Mouse (Mus musculus) neural tube, embryonic 13.5 days (tissue): ENCODE measurements at regions not wholly inside any gene's neighbourhood (a gene's known extent, or its start where the extent isn't known, plus 50 kb on each side); places are given as distances from the start of the nearest gene placed in this dataset.

Experiments
- ATAC-seq: fragments of 200-750 bp; cut with Nextera tagmentation; 2 replicates; pipeline ENCODE4 v1.8.0; 2017; ENCODE audit warnings: low read depth, mild to moderate bottlenecking, moderate TSS enrichment, moderate library complexity
- H3K27ac ChIP-seq: fragments of 300-500 bp; sonication (generic); replicated peaks from 2 replicates; pipeline ENCODE4 v1.5.1; 2015; ENCODE audit warnings: moderate library complexity, mild to moderate bottlenecking, inconsistent platforms
- H3K27me3 ChIP-seq: fragments of 300-500 bp; sonication (generic); 2 replicates; pipeline ENCODE4 v1.6.1; 2015; ENCODE audit warnings: mild to moderate bottlenecking, inconsistent platforms
- H3K36me3 ChIP-seq: fragments of 300-500 bp; sonication (generic); 2 replicates; pipeline ENCODE4 v1.6.1; 2015; ENCODE audit warnings: mild to moderate bottlenecking, inconsistent platforms
- H3K4me1 ChIP-seq: fragments of 300-500 bp; sonication (generic); replicated peaks from 2 replicates; pipeline ENCODE4 v1.6.1; 2015; ENCODE audit warnings: inconsistent platforms
- H3K4me2 ChIP-seq: fragments of 300-500 bp; sonication (generic); 2 replicates; pipeline ENCODE4 v1.6.1; 2015; ENCODE audit warnings: inconsistent platforms, mild to moderate bottlenecking, moderate library complexity
- H3K4me3 ChIP-seq: fragments of 300-500 bp; sonication (generic); 2 replicates; pipeline ENCODE4 v1.5.1; 2015; ENCODE audit warnings: mild to moderate bottlenecking, inconsistent platforms
- H3K9ac ChIP-seq: fragments of 300-500 bp; sonication (generic); 2 replicates; pipeline ENCODE4 v1.6.1; 2015; ENCODE audit warnings: moderate library complexity, mild to moderate bottlenecking, inconsistent platforms
- H3K9me3 ChIP-seq: fragments of 300-500 bp; sonication (generic); 2 replicates; pipeline ENCODE4 v1.6.1; 2016; ENCODE audit warnings: inconsistent platforms
- WGBS: fragments of 180-500 bp; shearing (Covaris S2); methylation state at CpG from one replicate; pipeline ENCODE4 v1.1.7; 2015; 5-methylcytosine and 5-hydroxymethylcytosine counted together

- Histone ChIP-seq H3K4me3 (no peak overlapping the region), H3K4me2 (no peak overlapping the region), H3K4me1 (peaks cover 18% of the 10 kb centered on the region), H3K27me3 (no peaks in the 10 kb centered on the region), H3K27ac (no peak overlapping the region), H3K9me3 (no peaks in the 10 kb centered on the region), H3K36me3 (no peaks in the 10 kb centered on the region), H3K9ac (no peak overlapping the region)
- ATAC-seq, result no peak
- WGBS, result 91% methylated on average over 3 of the region's 3 CpGs
Measured at GRCm38 (mm10) chr9:47466767-47467166, 63.2 kb upstream of the Cadm1 start.

DNA sequence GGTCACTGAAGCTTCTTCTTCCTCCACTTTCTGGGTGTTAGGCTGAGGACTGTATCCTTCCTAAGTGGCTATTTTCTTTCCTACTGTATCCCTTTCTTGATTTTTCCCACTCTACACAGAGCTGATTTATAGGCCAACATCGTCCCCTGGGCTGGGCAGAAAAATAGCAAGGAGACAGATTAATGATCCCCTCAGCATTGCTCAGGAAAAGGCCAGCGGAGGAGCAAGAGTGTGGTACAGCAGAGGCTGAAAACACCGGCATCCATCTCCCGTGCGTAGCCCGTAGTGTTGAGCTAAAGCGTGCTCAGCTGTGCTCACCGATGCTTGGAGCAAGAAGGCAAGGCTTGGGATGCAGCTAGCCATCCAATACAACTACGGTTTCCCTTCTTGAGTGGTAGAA lies 62.2 kb upstream of the Cadm1 start:
- Histone ChIP-seq H3K9ac (no peak overlapping the region; the same call in 1 of the 2 replicates), H3K36me3 (no peaks in the 10 kb centered on the region), H3K4me1 (peaks cover 22% of the 10 kb centered on the region), H3K9me3 (no peaks in the 10 kb centered on the region), H3K4me2 (no peak overlapping the region), H3K27ac (peak overlapping the region; percentile 73), H3K27me3 (no peaks in the 10 kb centered on the region), H3K4me3 (no peak overlapping the region)
- 23% methylated on average over 9 of the region's 9 CpGs for WGBS
- ATAC-seq, result peak; percentile 50

DNA sequence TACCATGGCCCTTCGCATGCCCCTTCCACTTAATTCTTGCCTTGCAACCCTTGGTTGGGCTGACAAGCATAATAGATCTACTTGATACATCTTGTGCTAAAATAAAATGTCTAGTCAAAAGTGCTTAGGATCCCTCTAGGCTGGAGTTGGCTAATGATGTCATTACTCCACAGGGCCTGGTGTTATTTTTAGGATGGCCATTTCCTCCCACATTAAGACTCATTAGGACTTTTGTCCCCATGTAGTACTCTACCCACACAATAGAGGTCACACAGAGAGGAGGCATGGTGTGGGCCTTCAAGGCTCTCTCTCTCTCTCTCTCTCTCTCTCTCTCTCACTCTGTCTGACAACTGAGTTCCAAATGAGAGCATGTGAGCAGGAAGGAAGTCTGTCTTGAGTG lies 60.4 kb upstream of the Cadm1 start:
- Histone ChIP-seq H3K4me1 (peaks cover 22% of the 10 kb centered on the region), H3K9ac (no peak overlapping the region), H3K27me3 (no peaks in the 10 kb centered on the region), H3K4me2 (no peak overlapping the region), H3K27ac (no peak overlapping the region), H3K4me3 (no peak overlapping the region), H3K36me3 (no peaks in the 10 kb centered on the region), H3K9me3 (no peaks in the 10 kb centered on the region)
- no peak for ATAC-seq
- 96% methylated on average over 1 of the region's 1 CpGs for WGBS

DNA sequence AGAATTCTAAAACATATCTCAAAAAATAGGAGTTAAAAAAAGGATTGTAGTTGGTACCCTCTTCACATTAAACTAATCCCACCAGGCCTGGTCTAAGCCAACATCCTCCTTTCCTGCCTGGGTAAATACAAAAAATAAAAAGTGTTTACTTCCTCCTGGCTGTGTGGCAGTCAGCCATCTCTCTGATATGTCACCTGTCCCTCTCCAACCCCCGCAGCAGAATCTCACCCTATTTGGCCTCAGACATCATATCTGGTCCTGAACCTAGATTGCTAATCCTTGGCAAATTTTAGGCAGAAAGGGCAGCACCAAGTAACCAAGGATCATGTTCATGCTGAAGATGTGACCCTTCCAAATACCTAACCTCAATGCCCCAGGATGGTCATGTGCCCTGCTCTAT lies 59.2 kb upstream of the Cadm1 start:
- Histone ChIP-seq H3K9me3 (no peaks in the 10 kb centered on the region), H3K4me1 (peaks cover 22% of the 10 kb centered on the region), H3K27ac (no peak overlapping the region), H3K4me3 (no peak overlapping the region), H3K27me3 (no peaks in the 10 kb centered on the region), H3K9ac (no peak overlapping the region), H3K4me2 (no peak overlapping the region), H3K36me3 (no peaks in the 10 kb centered on the region)
- WGBS, result 94% methylated on average over 1 of the region's 1 CpGs
- no peak for ATAC-seq

- Histone ChIP-seq H3K9ac (no peak overlapping the region), H3K4me1 (peaks cover 22% of the 10 kb centered on the region), H3K27ac (no peak overlapping the region), H3K9me3 (no peaks in the 10 kb centered on the region), H3K4me2 (no peak overlapping the region), H3K27me3 (no peaks in the 10 kb centered on the region), H3K4me3 (no peak overlapping the region), H3K36me3 (no peaks in the 10 kb centered on the region)
- 47% methylated on average over 10 of the region's 10 CpGs for WGBS
- no peak for ATAC-seq
Measured at GRCm38 (mm10) chr9:47471767-47472420, 58.1 kb upstream of the Cadm1 start.

DNA sequence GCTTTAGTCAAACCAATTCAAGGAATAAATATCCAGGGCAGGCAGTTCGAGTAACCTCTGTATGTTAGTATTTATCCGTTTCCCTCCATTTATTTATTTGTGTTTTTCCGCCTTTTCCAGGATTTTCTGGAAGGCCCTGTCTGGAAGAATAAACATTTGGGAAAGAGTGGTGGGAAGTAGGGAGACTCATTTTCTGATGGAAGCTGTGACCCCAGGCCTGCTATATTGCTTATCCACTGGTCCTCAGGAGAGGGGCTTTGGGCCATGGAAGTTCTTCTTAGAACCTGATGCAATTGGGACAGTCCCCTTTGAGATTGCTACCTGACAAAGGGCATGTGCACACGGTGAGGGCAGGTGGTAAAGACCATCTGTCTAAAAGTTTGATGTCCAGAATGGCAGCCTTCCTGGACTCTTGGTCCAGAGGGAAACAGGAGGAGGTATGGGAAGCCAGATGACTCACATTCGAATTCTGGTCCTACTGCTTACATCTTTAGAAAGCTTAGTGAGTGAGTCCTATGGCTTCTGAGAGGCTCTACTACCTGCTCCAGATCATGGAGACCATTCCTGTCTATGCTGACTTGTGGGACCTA lies 56.1 kb upstream of the Cadm1 start:
- no peak overlapping the region for H3K9ac ChIP-seq
- no peak for ATAC-seq
- H3K27me3 ChIP-seq, result no peaks in the 10 kb centered on the region
- H3K4me2 ChIP-seq, result no peak overlapping the region
- no peak overlapping the region for H3K4me3 ChIP-seq
- no peaks in the 10 kb centered on the region for H3K9me3 ChIP-seq
- 89% methylated on average over 5 of the region's 5 CpGs for WGBS
- H3K27ac ChIP-seq, result no peak overlapping the region
- no peaks in the 10 kb centered on the region for H3K36me3 ChIP-seq
- peaks cover 7% of the 10 kb centered on the region; the same call in 1 of the 2 replicates for H3K4me1 ChIP-seq

- Histone ChIP-seq H3K27me3 (no peaks in the 10 kb centered on the region), H3K36me3 (no peaks in the 10 kb centered on the region), H3K4me3 (no peak overlapping the region), H3K4me1 (peaks cover 7% of the 10 kb centered on the region; the same call in 1 of the 2 replicates), H3K9me3 (no peaks in the 10 kb centered on the region), H3K27ac (no peak overlapping the region), H3K4me2 (no peak overlapping the region), H3K9ac (no peak overlapping the region)
- ATAC-seq, result no peak
- WGBS, result 37% methylated on average over 5 of the region's 5 CpGs
Measured at GRCm38 (mm10) chr9:47474776-47475175, 55.2 kb upstream of the Cadm1 start.

DNA sequence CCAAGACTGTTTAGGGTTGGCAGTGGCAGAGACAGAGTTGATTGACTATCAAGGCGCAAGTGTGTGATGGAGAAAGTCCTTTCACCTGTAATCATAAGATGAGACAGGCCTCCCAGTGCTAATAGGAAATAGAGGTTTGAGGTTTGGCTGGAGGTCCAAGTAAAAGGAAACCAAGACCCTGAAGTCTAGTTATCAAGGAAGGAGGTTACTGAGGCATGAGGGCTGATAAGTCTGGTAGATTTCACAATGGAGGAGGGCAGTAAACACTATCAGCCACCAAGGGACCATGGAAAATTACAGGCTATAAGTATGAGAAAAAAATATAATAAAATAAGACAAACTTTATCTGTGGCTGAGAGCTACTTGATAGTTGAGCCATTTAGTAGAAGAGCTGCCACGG lies 52.1 kb upstream of the Cadm1 start:
- Histone ChIP-seq H3K27me3 (no peaks in the 10 kb centered on the region), H3K9me3 (no peaks in the 10 kb centered on the region), H3K9ac (no peak overlapping the region), H3K4me3 (no peak overlapping the region), H3K27ac (no peak overlapping the region), H3K4me1 (no peaks in the 10 kb centered on the region), H3K36me3 (no peaks in the 10 kb centered on the region), H3K4me2 (no peak overlapping the region)
- ATAC-seq, result no peak
- WGBS, result 92% methylated on average over 2 of the region's 2 CpGs
